8 mouse cellular contexts compared by ENCODE assay signal in the genomic region with DNA sequence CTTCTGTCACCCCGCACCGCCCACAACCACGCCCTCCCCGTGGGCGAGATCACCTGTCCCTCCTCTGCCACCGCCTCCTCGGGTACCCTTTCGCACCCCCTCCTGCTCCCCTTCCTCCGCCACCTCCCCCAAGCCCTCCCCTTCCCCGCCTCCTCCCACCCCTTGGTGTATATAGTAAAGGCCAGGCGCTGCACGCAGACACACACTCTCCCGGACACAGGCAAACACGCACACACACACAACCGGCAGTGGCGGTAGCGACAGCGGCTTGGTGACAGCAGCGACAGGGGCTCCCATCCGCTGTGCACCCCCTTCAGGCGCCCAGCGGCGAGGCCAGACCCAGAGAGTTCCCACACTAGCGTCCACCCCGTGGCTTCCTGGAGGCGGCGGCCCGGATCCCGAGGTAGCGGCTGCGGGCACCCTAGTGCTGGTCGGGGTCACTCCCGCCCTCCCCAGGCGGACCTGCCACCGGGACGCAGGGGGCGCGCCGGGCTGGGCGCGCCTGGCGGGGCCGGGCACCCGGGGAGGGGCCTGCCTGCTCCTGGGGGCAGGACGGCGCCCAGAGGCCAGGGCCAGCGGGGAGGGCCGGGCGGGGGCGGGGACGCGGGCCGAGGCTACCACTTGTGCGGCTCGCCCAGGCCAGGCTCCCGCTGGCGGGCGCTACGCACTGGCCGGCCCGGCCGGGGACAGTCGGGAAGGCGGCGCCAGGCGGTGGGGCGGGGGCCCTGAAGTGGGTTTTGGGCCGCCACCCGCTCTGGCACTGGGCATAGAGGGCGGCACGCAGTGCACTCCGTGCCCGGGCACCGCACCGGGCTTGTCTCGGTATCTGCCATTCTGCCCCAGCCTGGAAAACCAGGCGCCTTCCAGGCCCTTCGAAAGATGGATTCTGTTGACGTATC. TPM values are rescaled to one million over a fixed set of nuclear protein-coding genes. Genes with fewer than 3 reads are reported as not detected.
DNase-seq lines count a peak whose midpoint lies in the region; ATAC-seq and TF ChIP-seq lines count a peak whose summit lies in the region.

Gene Rai2, plus strand, starts transcription at position 205 of the 899 bp plus-strand sequence.

- peak within 1 kb of the TSS; percentile 58 for H3K4me2 ChIP-seq in liver, embryonic 13.5 days
- H3K4me2 ChIP-seq in neural tube, embryonic 13.5 days, result peak within 1 kb of the TSS; percentile 59

- no peak for TF ChIP-seq CTCF in spleen, adult 2 months (IDR thresholded peaks at IDR 0.05; ENCODE audit: extremely low read depth, insufficient read depth, insufficient read length, insufficient replicate concordance)
- no peak for TF ChIP-seq CTCF in heart, adult 2 months (IDR thresholded peaks at IDR 0.05)

- DNase-seq in spleen, adult 2 months (ENCODE audit: low read depth in 1 of 2, low spot score in 2 of 2), result no peak
- DNase-seq in spleen, adult 12 weeks (ENCODE audit: low spot score), result no peak
- peak; percentile 27 for DNase-seq in embryo, embryonic 11 days
- DNase-seq in heart, adult 2 months, result peak; percentile 60 to 62
- DNase-seq in kidney, adult 18-20 months, result peak; percentile 57
- no peak for DNase-seq in liver, embryonic 13.5 days
- no peak for DNase-seq in spleen, postnatal 36 days (ENCODE audit: low spot score in 2 of 2)

- peak within 1 kb of the TSS; percentile 22; the same call in 1 of the 2 replicates for H3K27ac ChIP-seq in spleen, adult 2 months (ENCODE audit: insufficient read depth, low read length)
- peak within 1 kb of the TSS; percentile 73 for H3K27ac ChIP-seq in heart, adult 2 months
- H3K27ac ChIP-seq in liver, embryonic 13.5 days, result no peak within 1 kb of the TSS
- H3K27ac ChIP-seq in neural tube, embryonic 13.5 days (replicated peaks), result peak within 1 kb of the TSS; percentile 90

- ATAC-seq in liver, embryonic 13.5 days (ENCODE audit: low read depth), result peak; percentile 48
- ATAC-seq in neural tube, embryonic 13.5 days (ENCODE audit: low read depth), result peak; percentile 81

- H3K4me1 ChIP-seq in spleen, adult 2 months (ENCODE audit: control insufficient read depth, insufficient read depth, insufficient read length), result no peaks in the 10 kb centered on the region
- peaks cover 2% of the 10 kb centered on the region for H3K4me1 ChIP-seq in heart, adult 2 months (ENCODE audit: control insufficient read depth, insufficient read depth, low read length)
- no peaks in the 10 kb centered on the region for H3K4me1 ChIP-seq in liver, embryonic 13.5 days (replicated peaks)
- peaks cover 31% of the 10 kb centered on the region for H3K4me1 ChIP-seq in neural tube, embryonic 13.5 days (replicated peaks)

- peak within 1 kb of the TSS; percentile 64 for H3K9ac ChIP-seq in heart, adult 2 months (ENCODE audit: low read depth, low read length)
- no peak within 1 kb of the TSS for H3K9ac ChIP-seq in liver, embryonic 13.5 days
- H3K9ac ChIP-seq in neural tube, embryonic 13.5 days, result peak within 1 kb of the TSS; percentile 89

- WGBS in spleen, adult 2 months, result 31% methylated on average over 70 of the region's 79 CpGs
- 18% methylated on average over 68 of the region's 79 CpGs for WGBS in heart, adult 2 months
- 25% methylated on average over 33 of the region's 79 CpGs for WGBS in liver, embryonic 13.5 days (ENCODE audit: insufficient replicate concordance)
- WGBS in neural tube, embryonic 13.5 days, result 21% methylated on average over 49 of the region's 79 CpGs

- H3K9me3 ChIP-seq in liver, embryonic 13.5 days (replicated peaks), result no peaks in the 10 kb centered on the region
- no peaks in the 10 kb centered on the region for H3K9me3 ChIP-seq in neural tube, embryonic 13.5 days

- H3K4me3 ChIP-seq in spleen, adult 2 months (ENCODE audit: extremely low read depth, insufficient read depth, insufficient read length), result peak within 1 kb of the TSS; percentile 5; the same call in 1 of the 2 replicates
- H3K4me3 ChIP-seq in heart, adult 2 months, result peak within 1 kb of the TSS; percentile 56
- peak within 1 kb of the TSS; percentile 48 for H3K4me3 ChIP-seq in liver, embryonic 13.5 days (replicated peaks)
- H3K4me3 ChIP-seq in neural tube, embryonic 13.5 days, result peak within 1 kb of the TSS; percentile 62

- intact Hi-C loops in heart, adult 2 months (cut with DNase I), result loop anchor here (10.0 kb wide), 1 partner anchor 68 kb away; no protein-coding TSS in a partner anchor

- H3K27me3 ChIP-seq in spleen, adult 2 months (ENCODE audit: control insufficient read depth, insufficient read depth, low read length), result peaks cover 4% of the 10 kb centered on the region; the same call in 1 of the 2 replicates
- no peaks in the 10 kb centered on the region for H3K27me3 ChIP-seq in heart, adult 2 months (ENCODE audit: control insufficient read depth, insufficient read depth, low read length)
- H3K27me3 ChIP-seq in liver, embryonic 13.5 days, result peaks cover 43% of the 10 kb centered on the region
- H3K27me3 ChIP-seq in neural tube, embryonic 13.5 days, result peaks cover 64% of the 10 kb centered on the region

- H3K79me2 ChIP-seq in heart, adult 2 months (replicated peaks; ENCODE audit: control insufficient read depth, insufficient read depth, low read length), result no peaks in the 10 kb centered on the region

- no peak for TF ChIP-seq EP300 in heart, adult 2 months (IDR thresholded peaks at IDR 0.05; ENCODE audit: insufficient read depth, low read depth, low read length)

- no peaks in the 10 kb centered on the region for H3K36me3 ChIP-seq in spleen, adult 2 months (ENCODE audit: control insufficient read depth, insufficient read depth, low read length)
- no peaks in the 10 kb centered on the region for H3K36me3 ChIP-seq in heart, adult 2 months (ENCODE audit: control insufficient read depth, insufficient read depth, low read length)
- H3K36me3 ChIP-seq in liver, embryonic 13.5 days, result no peaks in the 10 kb centered on the region
- no peaks in the 10 kb centered on the region for H3K36me3 ChIP-seq in neural tube, embryonic 13.5 days

- TF ChIP-seq POLR2A in spleen, adult 2 months (IDR thresholded peaks at IDR 0.05; ENCODE audit: low read depth, low read length), result no peak
- TF ChIP-seq POLR2A in heart, adult 2 months (IDR thresholded peaks at IDR 0.05; ENCODE audit: insufficient read depth, low read depth, low read length), result peak; percentile 45; the same call in 1 of the 2 replicates

RNA-seq across cellular contexts. Expression of gene Rai2, which starts in this region (rescaled TPM):
- 2.9 and 3.8 TPM in 2 replicates for polyA plus RNA-seq in spleen, adult 2 months (2012; rRNA removed)
- total RNA-seq in heart, adult 2 months (2021), result 10 to 100 TPM; 37.5 to 48.3 TPM
- 40.3 and 42.1 TPM in 2 replicates for polyA plus RNA-seq in heart, adult 2 months (2012; rRNA removed)
- polyA plus RNA-seq in liver, embryonic 13.5 days (2015; fragmentation: Nextera tagmentation; extraction: Ambion mirVana), result 0.38 and 0.66 TPM in 2 replicates
- 18.7 and 21.9 TPM in 2 replicates for polyA plus RNA-seq in neural tube, embryonic 13.5 days (2015; fragmentation: Nextera tagmentation; extraction: Ambion mirVana)

Comparison
In these comparisons a context has a peak if more than half of its experiments do, and no peak if none do; other contexts are left out.
1. Peak in ATAC-seq, H3K4me3 ChIP-seq and H3K4me2 ChIP-seq in liver, embryonic 13.5 days; RNA of the gene not detected or under 1 TPM.
2. DNase-seq: peak in embryo, embryonic 11 days (single experiment), heart, adult 2 months (2 of 2) and kidney, adult 18-20 months (single experiment); none in spleen, adult 2 months (0 of 2), spleen, adult 12 weeks (single experiment), liver, embryonic 13.5 days (single experiment) and spleen, postnatal 36 days (0 of 2).
3. H3K4me3 ChIP-seq: peak in every context shown above with its lines; median percentile 62 in neural tube, embryonic 13.5 days; 56 in heart, adult 2 months; 48 in liver, embryonic 13.5 days; 5 in spleen, adult 2 months.